Mouse (Mus musculus): ENCODE measurements around the gene Tox3.

Gene Tox3

GRCm38 (mm10) chr8:90241461-90241860 lies 106.7 kb downstream of the Tox3 start:
- no peak for DNase-seq (ENCODE audit: low spot score)

DNA sequence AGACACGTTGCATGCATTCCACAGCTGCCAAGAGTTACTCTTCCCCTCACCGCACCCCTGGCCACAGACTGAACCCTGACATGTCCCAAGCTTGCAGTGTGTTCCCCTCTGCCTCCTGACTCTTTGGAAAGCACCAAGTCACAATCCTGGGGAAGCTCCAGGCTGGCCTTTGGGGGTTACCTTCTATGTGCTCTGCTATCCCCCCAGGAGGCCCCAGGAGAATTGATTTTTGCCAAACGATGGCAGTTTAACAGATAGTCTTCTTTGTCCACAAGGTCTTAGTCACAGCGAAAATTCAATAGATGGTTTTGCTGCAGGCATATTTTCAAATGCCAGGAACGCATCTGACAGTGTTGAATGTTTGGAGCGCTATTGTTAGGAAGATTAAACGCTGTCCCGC lies 115.6 kb downstream of the Tox3 start:
- no peak for DNase-seq (ENCODE audit: low spot score)

DNA sequence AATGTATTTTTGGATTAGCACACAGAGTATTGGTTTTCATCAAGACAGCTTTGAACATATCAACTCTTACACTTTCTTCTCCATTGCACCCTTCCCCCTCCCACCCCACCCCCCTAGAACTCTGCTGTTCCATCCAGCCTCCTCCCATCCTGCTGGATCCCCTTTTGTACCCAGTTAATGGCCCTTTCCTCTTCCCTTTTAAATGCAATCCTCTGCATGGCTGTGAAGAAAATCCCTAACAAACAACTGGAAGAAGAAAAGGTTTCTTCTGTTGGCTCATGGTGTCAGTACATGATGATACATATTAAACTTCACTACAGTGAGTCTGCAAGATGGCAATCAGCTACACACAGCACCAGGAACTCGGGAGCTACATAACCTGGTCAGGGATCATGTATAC lies 124.0 kb downstream of the Tox3 start:
- DNase-seq (ENCODE audit: low spot score): no peak

GRCm38 (mm10) chr8:90209105-90210037 lies 138.8 kb downstream of the Tox3 start:
- DNase-seq (ENCODE audit: low spot score): no peak
